Mouse (Mus musculus) testis, adult 2 months (tissue): ENCODE measurements around the gene Ate1. TPM values are rescaled to one million over a fixed set of nuclear protein-coding genes. Genes with fewer than 3 reads are reported as not detected.
A peak's percentile ranks its signal among the peaks of the same experiment; 100 is the strongest.
"Not testable (repeated sequence)": the region's sequence is repeated elsewhere in the genome, so short reads cannot be mapped to it uniquely, and the experiment has no call there.

Experiments
- H3K27ac ChIP-seq: fragments of 200-500 bp; 2 replicates; pipeline ENCODE4 v1.5.1; 2012; ENCODE audit warnings: low read depth, low read length; ENCODE audit not compliant: control insufficient read depth, insufficient read depth
- H3K27me3 ChIP-seq: fragments of 200-500 bp; 2 replicates; pipeline ENCODE4 v1.6.1; 2012; ENCODE audit warnings: mild to moderate bottlenecking, low read length, moderate library complexity; ENCODE audit not compliant: control insufficient read depth, insufficient read depth
- H3K36me3 ChIP-seq: fragments of 200-500 bp; 2 replicates; pipeline ENCODE4 v1.6.1; 2012; ENCODE audit warnings: mild to moderate bottlenecking, low read length; ENCODE audit not compliant: control insufficient read depth, insufficient read depth
- H3K4me1 ChIP-seq: fragments of 200-500 bp; 2 replicates; pipeline ENCODE4 v1.6.1; 2012; ENCODE audit warnings: low read length; ENCODE audit not compliant: control insufficient read depth, insufficient read depth
- H3K4me3 ChIP-seq: fragments of 200-500 bp; 2 replicates; pipeline ENCODE4 v1.5.1; 2012; ENCODE audit warnings: low read depth, mild to moderate bottlenecking, low read length, moderate library complexity, mixed read lengths; ENCODE audit not compliant: control insufficient read depth
- CTCF ChIP-seq: fragments of 200-500 bp; IDR thresholded peaks from 2 replicates; pipeline ENCODE4 v1.5.1; 2012; ENCODE audit warnings: low read depth, mild to moderate bottlenecking, inconsistent platforms, low read length, moderate library complexity; ENCODE audit not compliant: control insufficient read depth, insufficient read depth, insufficient replicate concordance
- POLR2A ChIP-seq: fragments of 200-500 bp; IDR thresholded peaks from 2 replicates; pipeline ENCODE4 v1.6.1; 2012; ENCODE audit warnings: low read depth, mild to moderate bottlenecking, inconsistent platforms, low read length, moderate library complexity; ENCODE audit not compliant: control insufficient read depth
- polyA plus RNA-seq: library from polyadenylated mRNA; depleted of rRNA; stranded (reverse); fragments of >200 nt; gene quantifications from 2 replicates; pipeline ENCODE4 v1.2.3, GENCODE M21; 2012

The Ate1 gene
- polyA plus RNA-seq, 1 experiment, result 18.3 TPM

DNA sequence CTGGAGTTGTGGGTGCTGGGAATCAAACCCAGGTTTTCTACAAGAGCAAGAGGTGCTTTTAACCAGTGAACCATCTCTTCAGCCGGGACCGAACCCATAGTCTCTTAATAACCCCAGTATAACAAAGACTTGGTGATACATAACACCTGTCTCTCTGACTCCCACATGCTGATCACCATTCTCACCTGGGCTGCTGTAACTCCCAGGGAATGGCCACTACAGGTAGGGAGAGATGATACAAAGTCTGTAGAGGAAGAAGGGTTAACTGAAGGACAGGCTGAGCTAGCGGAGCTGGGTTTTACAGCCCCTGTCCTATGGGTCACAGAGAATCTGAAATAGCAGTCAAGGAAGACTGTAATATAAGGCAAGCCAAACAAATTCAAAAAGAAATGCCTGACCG lies 23.0 kb upstream of the Ate1 start:
- no peak overlapping the region for H3K27ac ChIP-seq
- H3K4me1 ChIP-seq, result peaks cover 11% of the 10 kb centered on the region
- H3K4me3 ChIP-seq, result no peak overlapping the region
- H3K36me3 ChIP-seq, result peaks cover 3% of the 10 kb centered on the region; the same call in 1 of the 2 replicates
- H3K27me3 ChIP-seq, result no peaks in the 10 kb centered on the region
- TF ChIP-seq CTCF (no peak), POLR2A (no peak)

DNA sequence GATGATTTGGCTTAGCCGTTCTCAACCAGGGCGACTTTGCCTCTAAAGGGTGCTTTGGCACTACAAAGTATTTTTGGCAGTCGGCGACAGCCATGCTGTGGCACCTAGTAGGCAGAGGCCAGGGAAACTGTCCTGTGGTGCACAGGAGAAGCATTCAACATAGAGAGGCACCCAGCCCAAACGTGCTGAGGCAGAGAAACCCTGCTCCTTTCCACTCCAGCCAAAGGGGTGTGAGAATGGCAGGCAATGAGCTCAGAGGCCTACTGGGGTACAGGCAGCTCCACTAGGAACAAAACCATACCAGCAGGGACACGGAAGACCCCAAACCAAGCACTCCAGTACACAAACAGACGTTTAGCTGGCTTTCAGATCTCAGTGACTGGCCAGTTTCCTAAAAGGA lies 20.0 kb upstream of the Ate1 start:
- Histone ChIP-seq H3K4me1 (peaks cover under 1% of the 10 kb centered on the region), H3K4me3 (no peak overlapping the region), H3K27me3 (no peaks in the 10 kb centered on the region), H3K36me3 (peaks cover 4% of the 10 kb centered on the region; the same call in 1 of the 2 replicates), H3K27ac (no peak overlapping the region)
- TF ChIP-seq POLR2A, result no peak
- no peak for TF ChIP-seq CTCF

DNA sequence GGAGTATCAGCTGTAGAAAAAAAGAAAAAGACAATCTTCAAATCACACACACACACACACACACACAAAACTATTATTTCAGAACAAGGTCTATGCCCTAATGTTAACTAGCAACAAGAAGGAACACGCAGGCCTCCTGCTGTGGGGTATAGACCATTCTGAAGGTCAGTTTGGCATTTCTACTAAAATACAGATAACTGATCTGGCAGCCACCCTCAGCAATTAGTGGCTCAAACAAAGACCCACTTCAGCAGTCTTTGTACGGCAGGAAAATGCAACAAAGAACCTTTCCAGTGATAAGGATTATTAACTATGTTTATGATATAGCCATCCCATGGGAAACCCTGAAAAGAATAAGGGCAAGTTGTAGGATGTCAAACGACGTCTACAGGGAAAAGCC lies 16.9 kb upstream of the Ate1 start:
- H3K27me3 ChIP-seq, result no peaks in the 10 kb centered on the region
- no peak overlapping the region for H3K27ac ChIP-seq
- peaks cover 1% of the 10 kb centered on the region; the same call in 1 of the 2 replicates for H3K36me3 ChIP-seq
- no peak overlapping the region for H3K4me3 ChIP-seq
- TF ChIP-seq POLR2A (no peak), CTCF (no peak)
- 0 out of 2 replicates have a peak, but pooled peaks cover 2% of the 10 kb centered on the region for H3K4me1 ChIP-seq

DNA sequence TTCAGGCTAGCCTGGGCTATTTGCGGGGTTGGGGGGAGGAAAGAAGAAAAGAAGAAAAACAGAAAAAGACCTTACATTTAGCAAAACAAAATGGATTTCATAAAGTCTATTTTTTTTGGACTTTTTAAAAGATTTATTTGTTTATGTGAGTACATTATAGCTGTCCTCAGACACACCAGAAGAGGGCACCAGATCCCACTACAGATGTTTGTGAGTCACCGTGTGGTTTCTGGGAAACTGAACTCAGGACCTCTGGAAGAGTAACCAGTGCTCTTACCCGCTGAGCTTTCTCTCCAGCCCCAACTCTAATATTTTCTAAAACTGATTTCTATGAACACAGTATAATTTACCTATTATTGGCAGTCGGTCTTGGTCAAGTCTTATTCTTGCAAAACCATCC lies 15.0 kb upstream of the Ate1 start:
- Histone ChIP-seq H3K4me3 (no peak overlapping the region), H3K36me3 (peaks cover 1% of the 10 kb centered on the region; the same call in 1 of the 2 replicates), H3K27ac (no peak overlapping the region), H3K27me3 (no peaks in the 10 kb centered on the region), H3K4me1 (0 out of 2 replicates have a peak, but pooled peaks cover 2% of the 10 kb centered on the region)
- TF ChIP-seq CTCF (no peak), POLR2A (no peak)

DNA sequence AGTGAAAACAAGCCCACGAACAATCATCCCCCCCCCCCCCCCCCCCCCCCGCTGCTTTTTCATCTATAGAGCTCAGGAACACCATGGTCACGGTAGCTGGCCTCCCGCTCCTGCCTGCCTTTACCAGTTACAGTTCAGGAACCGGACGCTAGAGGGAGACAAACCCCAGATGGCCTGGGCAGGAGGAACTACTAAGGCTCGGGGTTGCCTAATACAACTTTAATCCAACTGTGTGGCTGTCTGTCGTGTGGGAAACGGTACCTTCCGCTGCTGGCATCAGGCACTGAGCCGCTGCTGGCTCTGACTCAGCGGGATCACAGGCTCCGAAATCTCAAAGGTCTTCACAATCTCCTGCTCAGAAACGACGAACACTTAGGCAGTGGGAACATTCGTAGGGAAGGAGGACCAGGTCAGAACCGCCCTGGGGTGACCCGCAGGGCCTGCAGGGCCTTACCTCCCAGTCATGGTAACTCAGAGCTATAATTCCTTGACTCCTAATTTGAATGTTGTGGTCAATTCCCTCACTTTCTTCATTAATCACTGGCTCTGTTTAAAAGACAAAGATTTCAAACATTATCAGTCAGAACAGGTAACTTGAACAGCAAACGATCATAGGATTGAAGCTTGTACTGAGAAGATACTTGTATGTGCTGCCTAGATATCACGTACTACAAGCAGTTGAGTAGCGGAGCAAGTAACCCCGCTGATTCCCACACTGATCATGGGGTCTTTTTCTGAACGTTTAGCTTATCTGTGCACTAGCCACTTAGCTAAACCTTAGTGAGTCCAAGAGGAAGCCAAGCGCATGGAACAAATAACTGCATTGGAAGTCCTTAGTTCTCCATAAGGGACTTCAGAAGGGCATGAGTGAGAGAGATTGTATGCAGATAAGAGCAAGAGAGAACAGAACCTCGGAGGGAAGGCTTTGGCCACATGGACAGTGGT lies 13.4 kb upstream of the Ate1 start:
- no peak overlapping the region for H3K4me3 ChIP-seq
- TF ChIP-seq CTCF (peak; percentile 85), POLR2A (no peak)
- H3K36me3 ChIP-seq, result peaks cover 1% of the 10 kb centered on the region; the same call in 1 of the 2 replicates
- H3K27me3 ChIP-seq, result no peaks in the 10 kb centered on the region
- 0 out of 2 replicates have a peak, but pooled peaks cover 2% of the 10 kb centered on the region for H3K4me1 ChIP-seq
- H3K27ac ChIP-seq, result peak overlapping the region; percentile 18

DNA sequence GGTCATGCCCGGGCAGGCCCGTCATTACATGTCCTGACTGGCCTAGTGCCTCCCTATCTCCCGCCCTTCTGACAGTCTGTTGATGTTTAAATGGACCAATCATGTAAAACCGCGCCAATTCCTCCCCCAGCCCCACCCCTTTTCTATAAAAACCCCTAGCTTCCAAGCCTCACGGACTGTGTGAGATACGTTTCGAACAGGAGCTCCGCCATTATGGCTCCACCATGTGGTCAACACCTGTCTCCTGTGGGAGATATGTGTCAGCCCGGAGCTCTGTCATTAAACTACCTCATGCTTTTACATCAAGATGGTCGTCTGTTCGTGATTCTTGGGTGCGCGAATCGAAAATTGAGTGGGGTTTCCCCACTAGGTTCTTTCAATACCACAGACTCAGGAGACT lies 11.0 kb upstream of the Ate1 start:
- not testable (repeated sequence) for H3K27me3 ChIP-seq, H3K4me1 ChIP-seq, H3K4me3 ChIP-seq, H3K36me3 ChIP-seq, H3K27ac ChIP-seq

DNA sequence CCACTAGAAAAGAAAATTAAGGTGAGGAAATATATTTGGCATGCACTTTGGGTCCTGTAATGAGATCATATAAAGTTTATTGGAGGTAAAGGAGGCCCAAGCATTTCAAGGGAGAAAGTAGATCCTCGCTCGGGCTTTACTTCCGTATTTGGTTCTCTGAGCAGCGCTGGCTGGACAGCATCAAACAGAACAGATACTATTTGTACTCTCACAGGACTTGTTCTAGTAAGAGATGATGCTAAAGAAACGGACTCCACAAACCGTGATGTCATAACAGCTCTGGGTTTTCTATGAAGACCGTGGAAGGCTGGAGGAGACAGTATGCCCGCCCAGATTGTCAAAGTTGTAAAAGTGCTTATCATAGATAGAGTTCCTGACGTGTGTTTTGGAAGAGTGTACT lies 7.1 kb upstream of the Ate1 start:
- H3K27me3 ChIP-seq, result no peaks in the 10 kb centered on the region
- peak overlapping the region; percentile 6; the same call in 1 of the 2 replicates for H3K27ac ChIP-seq
- no peaks in the 10 kb centered on the region for H3K4me1 ChIP-seq
- peak overlapping the region; percentile 53 for H3K4me3 ChIP-seq
- no peak for TF ChIP-seq POLR2A
- TF ChIP-seq CTCF, result no peak
- H3K36me3 ChIP-seq, result no peaks in the 10 kb centered on the region; the same call in 1 of the 2 replicates
